Mouse (Mus musculus) thymus, adult 2 months (tissue): ENCODE measurements around the gene Ankrd11. TPM values are rescaled to one million over a fixed set of nuclear protein-coding genes. Genes with fewer than 3 reads are reported as not detected.

ENCODE experiments used
- DNase-seq: peaks from one replicate; pipeline ENCODE4 v3.0.0; 2021
- H3K27ac ChIP-seq: fragments of 200-500 bp; 2 replicates; pipeline ENCODE4 v1.5.1; 2012; ENCODE audit warnings: low read length, control low read depth; ENCODE audit not compliant: control insufficient read depth, insufficient read depth
- H3K27me3 ChIP-seq: fragments of 200-500 bp; 2 replicates; pipeline ENCODE4 v1.6.1; 2012; ENCODE audit warnings: mild to moderate bottlenecking, low read length, moderate library complexity, mixed read lengths; ENCODE audit not compliant: control insufficient read depth, insufficient read depth
- H3K36me3 ChIP-seq: fragments of 200-500 bp; 2 replicates; pipeline ENCODE4 v1.6.1; 2012; ENCODE audit warnings: mild to moderate bottlenecking, low read length, moderate library complexity; ENCODE audit not compliant: control insufficient read depth, insufficient read depth
- H3K4me1 ChIP-seq: fragments of 200-500 bp; replicated peaks from 2 replicates; pipeline ENCODE4 v1.6.1; 2012; ENCODE audit warnings: low read length; ENCODE audit not compliant: control insufficient read depth, insufficient read depth
- H3K4me3 ChIP-seq: fragments of 200-500 bp; 2 replicates; pipeline ENCODE4 v1.5.1; 2012; ENCODE audit warnings: mild to moderate bottlenecking, low read length, control low read depth, moderate library complexity; ENCODE audit not compliant: control insufficient read depth, insufficient read depth
- CTCF ChIP-seq: fragments of 200-500 bp; IDR thresholded peaks from 2 replicates; pipeline ENCODE4 v1.5.1; 2012; ENCODE audit warnings: mild to moderate bottlenecking, control low read depth, low read length, moderate library complexity, borderline replicate concordance; ENCODE audit not compliant: control insufficient read depth, poor library complexity, insufficient read depth; ENCODE audit errors: extremely low read depth
- POLR2A ChIP-seq: fragments of 200-500 bp; IDR thresholded peaks from 2 replicates; pipeline ENCODE4 v1.6.1; 2012; ENCODE audit warnings: mild to moderate bottlenecking, low read length, control low read depth, moderate library complexity; ENCODE audit not compliant: control insufficient read depth, poor library complexity, insufficient read depth; ENCODE audit errors: extremely low read depth
- WGBS: fragments of 180-500 bp; shearing (Covaris S2); methylation state at CpG from one replicate; pipeline ENCODE4 v1.1.7; 2018; 5-methylcytosine and 5-hydroxymethylcytosine counted together
- polyA plus RNA-seq: library from polyadenylated mRNA; depleted of rRNA; stranded (reverse); fragments of >200 nt; gene quantifications from 2 replicates; pipeline ENCODE4 v1.2.3, GENCODE M21; 2012

Gene Ankrd11
- polyA plus RNA-seq, 1 experiment = 118 TPM

- no peak for TF ChIP-seq POLR2A
- TF ChIP-seq CTCF = no peak
These were observed 148.6 kb downstream of the Ankrd11 start for GRCm38 (mm10) chr8:122893451-122893850.

GRCm38 (mm10) chr8:122891440-122891839 is 150.6 kb downstream of the Ankrd11 start:
- no peak for DNase-seq
- Histone ChIP-seq H3K36me3 (peaks cover 94% of the 10 kb centered on the region), H3K27me3 (no peaks in the 10 kb centered on the region), H3K4me1 (no peaks in the 10 kb centered on the region), H3K27ac (no peak overlapping the region), H3K4me3 (no peak overlapping the region)
- 93% methylated on average over 12 of the region's 12 CpGs for WGBS
- TF ChIP-seq CTCF = no peak

More at GRCm38 (mm10) chr8:122893451-122893850, 148.6 kb downstream of the Ankrd11 start:
- WGBS = 95% methylated on average over 12 of the region's 12 CpGs
- H3K4me1 ChIP-seq = no peaks in the 10 kb centered on the region
- DNase-seq = no peak
- H3K36me3 ChIP-seq = peaks cover 94% of the 10 kb centered on the region
- no peak overlapping the region for H3K4me3 ChIP-seq
- no peaks in the 10 kb centered on the region for H3K27me3 ChIP-seq
- H3K27ac ChIP-seq = no peak overlapping the region

- H3K27ac ChIP-seq = no peak overlapping the region
- H3K36me3 ChIP-seq = peaks cover 60% of the 10 kb centered on the region
- no peak overlapping the region for H3K4me3 ChIP-seq
- 95% methylated on average over 10 of the region's 10 CpGs for whole genome bisulfite sequencing
- no peaks in the 10 kb centered on the region for H3K27me3 ChIP-seq
- no peaks in the 10 kb centered on the region for H3K4me1 ChIP-seq
- no peak for TF ChIP-seq POLR2A
- TF ChIP-seq CTCF = no peak
- no peak for DNase-seq
These were observed 158.4 kb downstream of the Ankrd11 start for GRCm38 (mm10) chr8:122883671-122884070.

- 88% methylated on average over 3 of the region's 3 CpGs for WGBS
These were observed 161.8 kb downstream of the Ankrd11 start for GRCm38 (mm10) chr8:122880302-122880701.

GRCm38 (mm10) chr8:122878231-122878630 is 163.8 kb downstream of the Ankrd11 start:
- no peak for DNase-seq
- Histone ChIP-seq H3K4me1 (no peaks in the 10 kb centered on the region), H3K27me3 (no peaks in the 10 kb centered on the region), H3K4me3 (no peak overlapping the region), H3K36me3 (peaks cover 8% of the 10 kb centered on the region), H3K27ac (no peak overlapping the region)
- no peak for TF ChIP-seq CTCF
- no peak for TF ChIP-seq POLR2A
- 95% methylated on average over 3 of the region's 3 CpGs for WGBS

More at GRCm38 (mm10) chr8:122880302-122880701, 161.8 kb downstream of the Ankrd11 start:
- H3K36me3 ChIP-seq = peaks cover 28% of the 10 kb centered on the region
- H3K27ac ChIP-seq = no peak overlapping the region
- no peak for DNase-seq
- no peaks in the 10 kb centered on the region for H3K27me3 ChIP-seq
- no peaks in the 10 kb centered on the region for H3K4me1 ChIP-seq
- no peak overlapping the region for H3K4me3 ChIP-seq
- no peak for TF ChIP-seq POLR2A

GRCm38 (mm10) chr8:122875186-122875585 is 166.9 kb downstream of the Ankrd11 start:
- Histone ChIP-seq H3K4me3 (no peak overlapping the region), H3K36me3 (no peaks in the 10 kb centered on the region), H3K4me1 (peaks cover 11% of the 10 kb centered on the region), H3K27ac (no peak overlapping the region), H3K27me3 (no peaks in the 10 kb centered on the region)
- DNase-seq = no peak
- 98% methylated on average over 5 of the region's 5 CpGs for WGBS
- TF ChIP-seq CTCF = no peak
- TF ChIP-seq POLR2A = no peak

GRCm38 (mm10) chr8:122873171-122873570 is 168.9 kb downstream of the Ankrd11 start:
- H3K27ac ChIP-seq = no peak overlapping the region
- 14% methylated on average over 6 of the region's 6 CpGs for WGBS
- no peaks in the 10 kb centered on the region for H3K27me3 ChIP-seq
- H3K4me1 ChIP-seq = peaks cover 17% of the 10 kb centered on the region
- DNase-seq = peak; percentile 21
- no peak for TF ChIP-seq POLR2A
- no peak for TF ChIP-seq CTCF
- H3K36me3 ChIP-seq = no peaks in the 10 kb centered on the region
- H3K4me3 ChIP-seq = no peak overlapping the region
